Mouse (Mus musculus): ENCODE measurements around the gene Tbc1d4.
A peak's percentile ranks its signal among the peaks of the same experiment; 100 is the strongest.

The Tbc1d4 gene

GRCm38 (mm10) chr14:101530455-101530854 is 78.5 kb downstream of the Tbc1d4 start:
- DNase-seq = no peak

GRCm38 (mm10) chr14:101529194-101529593 is 79.8 kb downstream of the Tbc1d4 start:
- no peak for DNase-seq

GRCm38 (mm10) chr14:101527420-101527996 is 81.5 kb downstream of the Tbc1d4 start:
- no peak for DNase-seq

DNA sequence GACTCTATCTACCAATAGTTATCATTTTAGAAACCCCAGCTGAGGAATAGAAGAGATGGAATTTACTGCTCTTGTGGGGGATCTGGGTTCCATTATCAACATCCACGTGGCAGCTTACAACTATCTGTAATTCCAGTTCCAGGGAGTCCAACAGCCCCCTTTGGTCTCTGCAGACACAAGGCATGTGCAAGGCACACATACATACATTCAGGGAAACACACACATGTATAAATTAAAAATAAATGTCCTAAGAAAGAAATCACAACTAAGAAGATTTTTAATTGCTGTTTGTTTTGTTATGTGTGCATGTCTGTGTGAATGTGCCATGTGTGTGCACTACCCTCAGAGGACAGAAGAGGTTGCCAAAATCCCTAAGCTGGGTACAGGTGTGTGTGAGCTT is 82.5 kb downstream of the Tbc1d4 start:
- no peak for DNase-seq

GRCm38 (mm10) chr14:101519964-101520363 is 89.0 kb downstream of the Tbc1d4 start:
- no peak for DNase-seq

DNA sequence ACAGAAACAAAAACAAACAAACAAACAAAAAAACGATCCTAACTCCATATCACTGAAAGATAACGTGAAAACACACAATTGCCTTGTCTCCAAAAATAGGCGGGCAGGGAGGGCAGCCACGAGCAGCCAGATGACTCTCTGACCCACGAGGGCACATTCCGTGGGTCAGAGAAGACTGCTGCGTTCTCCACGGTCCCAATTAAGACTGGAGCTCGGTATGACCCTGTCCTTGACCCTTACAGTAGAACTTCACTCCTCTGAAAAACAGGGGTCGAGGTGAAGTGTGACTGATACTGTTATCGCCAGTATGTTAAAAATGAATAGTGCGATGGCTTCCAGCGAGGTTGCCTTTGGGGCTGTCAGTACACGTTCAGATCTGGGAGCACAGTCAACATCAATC is 90.7 kb downstream of the Tbc1d4 start:
- no peak for DNase-seq

GRCm38 (mm10) chr14:101517801-101518200 is 91.2 kb downstream of the Tbc1d4 start:
- no peak for DNase-seq

- peak; percentile 36 for DNase-seq
These were observed 91.7 kb downstream of the Tbc1d4 start for GRCm38 (mm10) chr14:101517341-101517740.

DNA sequence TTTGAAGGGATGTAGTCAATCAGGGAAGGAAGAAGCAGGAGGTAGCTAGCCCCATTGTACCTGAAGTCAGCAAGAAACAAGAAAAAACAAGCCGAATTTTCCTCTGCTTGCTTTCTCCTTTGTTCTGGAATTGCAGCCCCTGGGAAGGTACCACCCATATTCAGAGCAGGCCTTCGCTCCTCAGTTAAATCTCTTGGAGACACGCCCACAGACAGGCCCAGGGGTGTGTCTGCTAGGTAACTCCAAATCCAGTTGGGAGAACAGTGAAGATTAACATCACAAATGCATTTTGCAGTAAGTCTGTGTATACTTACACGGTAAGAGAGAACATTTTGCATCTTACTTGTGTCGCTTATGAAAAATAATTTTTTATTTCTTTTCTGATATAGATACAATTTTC is 92.1 kb downstream of the Tbc1d4 start:
- no peak for DNase-seq

DNA sequence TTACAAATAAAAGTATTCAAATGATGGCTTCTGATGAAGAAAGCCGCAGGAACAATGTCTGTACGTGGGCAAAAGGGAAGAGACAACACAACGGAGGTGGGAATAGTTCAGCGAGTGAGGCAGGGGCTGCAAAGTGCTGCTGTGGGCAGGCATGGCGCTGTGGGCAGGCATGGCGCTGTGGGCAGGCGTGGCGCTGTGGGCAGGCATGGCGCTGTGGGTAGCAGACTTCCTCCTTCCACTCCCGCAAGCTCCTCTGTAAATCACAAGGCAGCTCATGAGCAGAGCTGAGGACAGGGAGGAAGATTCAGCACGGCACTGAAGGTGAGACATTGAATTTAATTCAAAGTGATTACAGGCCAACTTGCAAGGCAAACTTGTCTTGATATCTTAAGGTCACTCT is 93.0 kb downstream of the Tbc1d4 start:
- DNase-seq = no peak

- no peak for DNase-seq
These were observed 93.7 kb downstream of the Tbc1d4 start for GRCm38 (mm10) chr14:101515271-101515670.

- DNase-seq = no peak
These were observed 94.4 kb downstream of the Tbc1d4 start for GRCm38 (mm10) chr14:101514557-101514971.

DNA sequence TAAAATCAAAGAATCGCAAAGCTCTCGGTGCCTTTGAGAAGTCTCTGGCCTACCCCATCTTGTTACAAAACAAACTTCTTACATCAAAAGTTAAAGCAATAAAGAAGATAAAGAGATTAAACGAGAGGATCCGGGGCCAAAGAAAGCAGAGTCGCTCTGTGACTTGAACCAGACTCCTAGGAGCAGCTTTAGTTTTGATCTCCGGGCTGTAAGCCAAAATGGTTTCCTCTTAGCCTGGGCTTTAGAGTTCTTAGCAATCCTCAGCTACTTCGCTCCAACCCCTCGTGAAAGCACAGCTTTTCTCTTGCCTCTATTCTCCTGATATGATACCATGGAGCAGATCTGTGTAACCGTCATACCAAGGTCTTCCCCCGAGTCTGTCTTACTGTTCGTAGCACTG is 95.8 kb downstream of the Tbc1d4 start:
- no peak for DNase-seq

- DNase-seq = no peak
These were observed 97.6 kb downstream of the Tbc1d4 start for GRCm38 (mm10) chr14:101511410-101511809.

DNA sequence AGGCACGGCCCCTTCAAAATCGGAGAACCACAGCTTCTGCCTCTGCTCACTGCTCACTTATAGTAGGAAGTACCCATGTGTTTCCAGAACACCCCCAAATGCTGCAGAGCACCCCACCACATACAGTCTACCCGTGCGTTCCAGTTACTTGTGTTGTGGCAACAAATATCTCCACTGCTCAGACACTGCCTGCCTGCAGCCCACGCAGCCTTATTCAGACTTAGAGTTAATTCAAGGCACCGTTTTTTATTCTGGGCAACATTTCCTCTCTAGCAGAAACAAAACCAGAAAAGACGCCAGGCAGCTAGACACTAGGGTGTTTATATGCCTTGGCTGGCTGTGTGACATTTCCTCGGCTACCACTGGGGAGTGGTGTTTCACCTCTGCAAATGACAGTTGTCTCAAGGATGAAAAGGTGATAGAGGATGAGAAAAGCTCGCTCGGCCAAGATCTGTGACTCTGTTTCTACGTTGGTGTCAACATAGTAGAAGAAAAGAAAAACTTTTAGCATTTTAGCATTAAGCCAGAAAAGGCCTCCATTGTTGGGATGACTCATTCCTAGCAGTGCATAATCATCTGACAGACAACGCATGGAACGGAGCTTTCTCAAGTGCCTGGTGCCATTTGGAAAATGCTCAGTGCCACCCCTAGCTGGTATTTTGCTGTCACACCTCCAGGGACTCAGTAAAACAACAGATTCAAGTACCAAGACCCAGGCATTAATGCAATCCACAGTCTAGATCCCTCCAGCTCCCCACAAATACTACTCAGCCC is 98.3 kb downstream of the Tbc1d4 start:
- DNase-seq = no peak

- DNase-seq = no peak
These were observed 99.2 kb downstream of the Tbc1d4 start for GRCm38 (mm10) chr14:101509759-101510158.

DNA sequence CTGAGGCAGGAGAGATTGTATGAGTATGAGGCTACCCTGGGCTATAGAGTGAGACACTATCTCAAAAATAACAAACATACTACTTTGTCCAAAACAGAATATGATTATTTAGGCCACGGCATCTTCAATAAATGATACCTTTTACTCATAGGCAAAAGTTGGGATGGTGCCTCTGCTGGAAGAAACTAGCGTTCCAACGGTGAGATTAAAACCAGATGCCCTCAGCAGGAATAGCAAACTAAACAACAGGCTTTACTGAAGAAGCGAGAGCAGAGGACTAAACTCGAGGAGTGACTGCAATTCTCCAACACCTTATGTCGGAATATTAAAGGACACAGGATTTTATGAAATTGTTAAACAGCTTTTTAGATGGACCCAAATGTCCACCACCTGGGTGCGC is 101.0 kb downstream of the Tbc1d4 start:
- no peak for DNase-seq

DNA sequence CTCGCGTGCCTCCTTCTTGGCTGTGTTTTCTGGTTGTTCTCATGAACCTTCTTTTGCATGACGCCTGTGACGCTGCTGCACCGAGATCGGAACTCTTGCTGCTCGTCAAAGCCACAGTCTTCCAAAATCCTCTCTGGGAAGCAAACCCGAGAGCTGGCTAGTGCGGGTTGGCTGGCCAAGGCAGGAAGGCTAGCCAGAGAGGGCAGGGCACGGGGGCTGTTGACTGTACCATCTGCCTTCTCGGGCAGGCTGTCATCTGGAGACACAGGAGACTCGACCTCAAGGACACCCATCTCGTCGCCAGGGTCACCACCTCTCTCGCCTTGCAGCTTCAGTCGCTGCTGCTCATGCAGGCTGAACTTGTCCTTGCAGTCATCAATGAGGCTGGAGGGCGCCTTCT is 101.8 kb downstream of the Tbc1d4 start:
- no peak for DNase-seq

- DNase-seq = no peak
These were observed 103.2 kb downstream of the Tbc1d4 start for GRCm38 (mm10) chr14:101505805-101506204.

DNA sequence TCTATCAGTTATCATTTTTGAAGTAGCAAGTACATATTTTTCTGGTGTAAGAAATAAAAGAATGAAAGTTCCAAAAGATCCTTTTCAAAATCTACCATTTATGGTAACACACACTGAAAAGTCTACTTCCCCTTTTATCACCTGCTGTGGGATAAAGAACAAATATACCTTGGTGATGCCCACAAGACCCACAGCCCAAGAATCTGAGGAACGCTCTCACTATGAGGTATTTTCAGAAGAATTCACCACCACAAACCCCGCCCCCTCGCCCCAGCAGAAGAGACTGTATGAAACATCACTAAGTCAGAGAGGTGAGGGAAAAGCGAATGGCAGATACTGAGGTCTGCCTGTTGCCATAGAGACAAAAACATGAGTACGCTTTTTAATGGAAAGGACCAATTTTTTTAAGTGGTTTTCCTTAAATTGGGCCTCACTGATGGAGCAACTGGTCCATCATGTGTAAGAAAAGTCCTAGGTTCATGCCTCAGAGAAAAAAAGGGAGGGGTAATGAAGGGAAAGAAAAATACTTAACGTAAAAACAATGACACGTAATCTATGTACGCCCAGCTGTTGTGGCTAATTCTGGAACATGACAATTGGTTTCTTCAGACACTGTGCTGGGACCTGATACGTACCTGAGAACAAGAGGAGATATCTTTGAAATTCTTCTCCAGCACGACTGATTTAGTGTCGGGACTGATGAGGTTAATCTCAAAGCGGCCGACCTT is 104.4 kb downstream of the Tbc1d4 start:
- DNase-seq = no peak

GRCm38 (mm10) chr14:101503168-101503961 is 105.6 kb downstream of the Tbc1d4 start:
- DNase-seq = no peak

- no peak for DNase-seq
These were observed 107.1 kb downstream of the Tbc1d4 start for GRCm38 (mm10) chr14:101501868-101502267.

DNA sequence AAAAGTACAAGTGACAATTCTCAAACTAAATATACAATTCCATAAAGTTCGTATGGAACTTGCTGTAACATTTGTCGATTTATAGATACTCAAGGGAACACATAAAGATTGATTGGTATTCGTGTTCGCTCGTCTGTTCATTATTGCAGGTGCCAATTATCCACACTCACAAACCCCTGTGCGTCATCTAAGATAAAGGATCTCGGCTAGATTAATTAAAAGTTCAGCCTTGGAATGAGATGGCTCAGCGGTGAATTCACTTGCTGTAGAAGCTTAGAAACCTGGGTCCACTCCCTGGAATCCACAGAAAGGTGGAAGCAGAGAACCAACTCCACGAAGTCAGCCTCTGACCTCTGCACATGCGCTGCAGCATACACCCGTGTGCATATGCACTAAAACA is 107.5 kb downstream of the Tbc1d4 start:
- no peak for DNase-seq

All from kidney, adult 18-20 months (tissue).